Mouse (Mus musculus) kidney, embryonic 14.5 days (tissue): ENCODE measurements around the gene Clybl. TPM values are rescaled to one million over a fixed set of nuclear protein-coding genes. Genes with fewer than 3 reads are reported as not detected.

Source experiments
- ATAC-seq: fragments of 200-750 bp; cut with Nextera tagmentation; 2 replicates; pipeline ENCODE4 v1.8.0; 2017; ENCODE audit warnings: moderate number of reproducible peaks, mild to moderate bottlenecking, moderate TSS enrichment, moderate library complexity; ENCODE audit not compliant: low FRiP score, low TSS enrichment
- H3K27ac ChIP-seq: fragments of 300-500 bp; sonication (generic); 2 replicates; pipeline ENCODE4 v1.5.1; 2014; ENCODE audit warnings: low read depth, mild to moderate bottlenecking, low read length, moderate library complexity, mixed read lengths
- H3K27me3 ChIP-seq: fragments of 300-500 bp; sonication (generic); 2 replicates; pipeline ENCODE4 v1.6.1; 2014; ENCODE audit warnings: mild to moderate bottlenecking, low read length; ENCODE audit not compliant: control insufficient read depth, insufficient read depth
- H3K36me3 ChIP-seq: fragments of 300-500 bp; sonication (generic); 2 replicates; pipeline ENCODE4 v1.6.1; 2014; ENCODE audit warnings: low read length, mixed read lengths; ENCODE audit not compliant: control insufficient read depth, insufficient read depth
- H3K4me1 ChIP-seq: fragments of 300-500 bp; sonication (generic); 2 replicates; pipeline ENCODE4 v1.6.1; 2014; ENCODE audit warnings: low read length, mixed read lengths; ENCODE audit not compliant: control insufficient read depth, insufficient read depth
- H3K4me2 ChIP-seq: fragments of 300-500 bp; sonication (generic); replicated peaks from 2 replicates; pipeline ENCODE4 v1.6.1; 2014; ENCODE audit warnings: low read depth, mild to moderate bottlenecking, low read length
- H3K4me3 ChIP-seq: fragments of 300-500 bp; sonication (generic); 2 replicates; pipeline ENCODE4 v1.5.1; 2014; ENCODE audit warnings: mild to moderate bottlenecking, low read length
- H3K9ac ChIP-seq: fragments of 300-500 bp; sonication (generic); 2 replicates; pipeline ENCODE4 v1.6.1; 2014; ENCODE audit warnings: low read depth, mild to moderate bottlenecking, low read length, moderate library complexity
- H3K9me3 ChIP-seq: fragments of 300-500 bp; sonication (generic); 2 replicates; pipeline ENCODE4 v1.6.1; 2016; ENCODE audit warnings: low read length; ENCODE audit not compliant: control insufficient read depth
- WGBS: fragments of 180-500 bp; shearing (Covaris S2); extraction: QIAGEN DNeasy Blood & Tissue Kit; methylation state at CpG from one replicate; pipeline ENCODE4 v1.1.7; 2014; 5-methylcytosine and 5-hydroxymethylcytosine counted together
- polyA plus RNA-seq: library from polyadenylated mRNA; unstranded; fragments of >200 nt; fragmentation: Nextera tagmentation; extraction: Ambion mirVana; gene quantifications from 2 replicates; pipeline ENCODE4 v1.2.1, GENCODE M21; 2014

The Clybl gene
- polyA plus RNA-seq, 1 experiment from 2014 or later, result 30.3 TPM

DNA sequence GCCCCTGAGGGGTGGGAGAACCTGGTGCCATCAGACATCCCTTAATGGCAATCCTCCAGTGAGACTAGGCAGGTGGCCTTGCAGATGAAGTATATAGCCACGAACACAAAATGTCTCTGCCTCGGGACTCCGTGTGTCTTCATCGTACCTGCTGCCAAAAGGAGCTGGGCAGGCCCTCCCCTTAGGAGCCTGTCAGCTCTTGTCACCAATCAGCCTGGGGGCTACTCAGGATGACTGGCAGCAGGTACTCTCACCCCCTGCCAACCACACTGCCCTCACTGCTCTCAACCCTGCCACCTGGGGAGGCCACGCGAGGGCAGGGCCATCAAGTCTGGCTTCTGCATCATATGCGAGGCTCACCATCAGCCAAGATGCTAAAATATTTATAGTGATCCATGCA is 166.6 kb downstream of the Clybl start:
- ATAC-seq, result no peak
- Histone ChIP-seq H3K36me3 (no peaks in the 10 kb centered on the region), H3K4me2 (no peak overlapping the region), H3K9me3 (no peaks in the 10 kb centered on the region), H3K9ac (no peak overlapping the region), H3K27ac (no peak overlapping the region), H3K4me1 (no peaks in the 10 kb centered on the region), H3K27me3 (no peaks in the 10 kb centered on the region), H3K4me3 (no peak overlapping the region)
- 87% methylated on average over 7 of the region's 7 CpGs for WGBS

DNA sequence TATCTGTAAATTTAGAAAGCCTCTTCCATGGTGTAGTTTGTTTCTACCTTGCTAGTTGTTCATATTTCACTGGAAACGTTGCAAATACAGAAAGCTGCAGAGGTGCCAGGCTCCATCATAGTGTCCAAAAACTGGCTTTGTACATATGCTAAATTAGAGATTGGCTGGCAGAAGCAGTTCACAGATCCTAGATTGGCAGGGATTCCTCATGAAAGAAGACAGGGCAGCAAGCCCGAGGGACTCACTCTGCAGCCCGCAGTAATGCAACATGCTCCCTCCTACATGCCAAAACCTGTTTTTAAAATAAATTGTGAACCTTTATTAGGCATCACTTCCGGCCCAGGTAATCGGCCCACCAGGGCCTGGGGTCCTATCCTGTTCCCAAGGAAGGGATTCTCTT is 167.8 kb downstream of the Clybl start:
- H3K4me1 ChIP-seq, result no peaks in the 10 kb centered on the region
- WGBS, result 85% methylated on average over 5 of the region's 5 CpGs
- ATAC-seq, result no peak

GRCm38 (mm10) chr14:122349761-122350160 is 168.3 kb downstream of the Clybl start:
- H3K4me3 ChIP-seq, result no peak overlapping the region
- H3K4me1 ChIP-seq, result no peaks in the 10 kb centered on the region
- H3K27ac ChIP-seq, result no peak overlapping the region
- no peaks in the 10 kb centered on the region for H3K36me3 ChIP-seq
- ATAC-seq, result no peak
- H3K27me3 ChIP-seq, result no peaks in the 10 kb centered on the region
- H3K4me2 ChIP-seq, result no peak overlapping the region
- H3K9ac ChIP-seq, result no peak overlapping the region
- H3K9me3 ChIP-seq, result no peaks in the 10 kb centered on the region
- 92% methylated on average over 4 of the region's 4 CpGs for WGBS

More for the DNA sequence above, 167.8 kb downstream of the Clybl start:
- Histone ChIP-seq H3K4me2 (no peak overlapping the region), H3K4me3 (no peak overlapping the region), H3K27ac (no peak overlapping the region), H3K27me3 (no peaks in the 10 kb centered on the region), H3K36me3 (no peaks in the 10 kb centered on the region), H3K9ac (no peak overlapping the region), H3K9me3 (no peaks in the 10 kb centered on the region)

DNA sequence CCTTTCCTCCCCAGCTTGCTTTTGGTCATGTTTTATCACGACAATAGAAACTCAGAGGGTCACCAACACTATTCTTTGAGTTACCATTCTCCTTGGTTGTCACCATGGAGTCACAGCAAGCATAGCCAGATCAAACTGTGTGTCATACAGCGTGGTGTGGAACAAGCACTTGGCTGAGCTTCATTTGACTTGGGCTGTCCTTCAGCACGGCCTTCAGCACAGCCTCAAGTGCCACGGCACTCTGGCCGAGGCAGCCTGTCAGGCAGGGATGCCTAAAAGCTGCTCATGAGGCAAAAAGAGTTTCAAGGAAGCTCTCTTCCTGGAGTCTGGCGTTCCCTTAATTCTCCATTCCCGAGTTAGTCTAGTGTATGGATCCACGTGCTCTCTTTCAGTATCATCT is 169.3 kb downstream of the Clybl start:
- Histone ChIP-seq H3K27me3 (no peaks in the 10 kb centered on the region), H3K36me3 (no peaks in the 10 kb centered on the region), H3K4me3 (no peak overlapping the region), H3K9me3 (no peaks in the 10 kb centered on the region), H3K4me2 (no peak overlapping the region), H3K27ac (no peak overlapping the region), H3K9ac (no peak overlapping the region), H3K4me1 (no peaks in the 10 kb centered on the region)
- WGBS, result 87% methylated on average over 8 of the region's 8 CpGs
- no peak for ATAC-seq

- no peak overlapping the region for H3K27ac ChIP-seq
- H3K9ac ChIP-seq, result no peak overlapping the region
- H3K9me3 ChIP-seq, result no peaks in the 10 kb centered on the region
- no peaks in the 10 kb centered on the region for H3K36me3 ChIP-seq
- 85% methylated on average over 4 of the region's 4 CpGs for WGBS
- no peak overlapping the region for H3K4me3 ChIP-seq
- H3K4me2 ChIP-seq, result no peak overlapping the region
- no peak for ATAC-seq
- H3K27me3 ChIP-seq, result no peaks in the 10 kb centered on the region
- no peaks in the 10 kb centered on the region for H3K4me1 ChIP-seq
Measured at GRCm38 (mm10) chr14:122357316-122357715, 175.8 kb downstream of the Clybl start.

GRCm38 (mm10) chr14:122358592-122358991 is 177.1 kb downstream of the Clybl start:
- no peak overlapping the region for H3K4me3 ChIP-seq
- H3K27me3 ChIP-seq, result no peaks in the 10 kb centered on the region
- 86% methylated on average over 3 of the region's 3 CpGs for WGBS
- 0 out of 2 replicates have a peak, but pooled peaks cover 3% of the 10 kb centered on the region for H3K4me1 ChIP-seq
- no peaks in the 10 kb centered on the region for H3K36me3 ChIP-seq
- no peak overlapping the region for H3K9ac ChIP-seq
- ATAC-seq, result no peak
- no peak overlapping the region for H3K4me2 ChIP-seq
- no peak overlapping the region for H3K27ac ChIP-seq
- no peaks in the 10 kb centered on the region for H3K9me3 ChIP-seq

DNA sequence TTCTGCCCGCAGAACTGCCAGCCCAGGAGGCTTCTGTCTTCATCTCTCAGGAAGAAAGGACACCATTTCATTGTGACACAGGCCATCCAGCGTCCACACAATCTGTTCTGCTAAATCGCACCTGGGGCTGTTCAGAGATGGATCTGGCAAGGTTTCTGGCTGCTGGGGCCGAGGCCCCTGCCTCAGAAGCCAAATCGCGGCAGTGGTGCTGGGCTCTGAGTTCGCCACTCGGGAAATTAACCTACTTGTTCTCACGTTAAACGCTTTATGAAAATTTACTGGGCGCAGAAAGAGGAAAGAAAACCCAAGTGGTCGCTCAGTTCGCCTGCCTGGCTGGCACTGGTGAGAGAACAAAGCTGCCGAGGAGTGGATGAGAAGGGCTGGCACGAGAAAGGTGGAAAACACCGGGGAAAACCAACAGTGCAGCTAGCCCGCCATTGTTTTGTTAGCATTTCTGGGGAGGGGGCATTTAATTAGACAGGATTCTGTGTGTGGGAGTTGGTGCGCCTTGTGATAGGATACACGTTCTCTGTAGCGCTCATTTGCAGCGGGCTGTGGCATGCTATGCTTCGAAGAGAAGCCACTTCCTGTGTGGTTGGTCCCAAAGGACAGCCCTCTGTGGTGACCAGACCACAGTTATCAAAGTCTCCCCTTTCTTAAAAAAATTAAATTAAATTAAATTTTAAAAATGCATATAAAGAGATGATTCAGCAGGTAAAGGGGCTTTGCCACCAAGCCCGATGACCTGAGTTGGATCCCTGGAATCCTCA is 177.8 kb downstream of the Clybl start:
- Histone ChIP-seq H3K4me2 (no peak overlapping the region), H3K4me3 (no peak overlapping the region), H3K4me1 (0 out of 2 replicates have a peak, but pooled peaks cover 3% of the 10 kb centered on the region), H3K9me3 (no peaks in the 10 kb centered on the region), H3K36me3 (no peaks in the 10 kb centered on the region), H3K27ac (no peak overlapping the region), H3K27me3 (no peaks in the 10 kb centered on the region), H3K9ac (no peak overlapping the region)
- 79% methylated on average over 23 of the region's 23 CpGs for WGBS
- no peak for ATAC-seq

DNA sequence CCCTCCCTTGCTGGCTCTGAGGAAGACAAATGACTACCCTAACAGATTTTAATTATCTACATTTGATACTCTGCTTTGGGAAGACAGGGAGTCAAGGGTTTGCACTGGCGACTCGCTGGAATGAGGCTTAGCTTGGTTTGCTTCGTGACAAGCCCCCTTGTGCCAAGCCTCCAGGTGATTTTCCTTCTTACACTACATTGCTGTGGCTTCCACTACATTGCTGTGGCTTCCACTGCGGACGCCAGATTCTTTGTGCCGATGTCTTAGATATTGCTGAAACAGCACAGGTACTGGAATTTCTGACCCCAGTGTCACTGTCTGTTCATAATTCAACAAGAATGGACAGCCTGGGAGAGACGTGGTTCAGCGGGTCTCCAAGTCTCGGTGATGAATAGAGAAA is 180.3 kb downstream of the Clybl start:
- Histone ChIP-seq H3K27ac (no peak overlapping the region), H3K4me3 (no peak overlapping the region), H3K27me3 (no peaks in the 10 kb centered on the region), H3K9ac (no peak overlapping the region), H3K4me2 (no peak overlapping the region), H3K36me3 (no peaks in the 10 kb centered on the region), H3K9me3 (no peaks in the 10 kb centered on the region), H3K4me1 (0 out of 2 replicates have a peak, but pooled peaks cover 3% of the 10 kb centered on the region)
- ATAC-seq, result no peak
- WGBS, result 44% methylated on average over 9 of the region's 9 CpGs

- ATAC-seq, result 0 out of 2 replicates have a peak, but pooled peaks have one; percentile 43
- Histone ChIP-seq H3K9me3 (no peaks in the 10 kb centered on the region), H3K4me3 (no peak overlapping the region), H3K4me2 (0 out of 2 replicates have a peak overlapping the region, but pooled peaks have one; percentile 5), H3K27me3 (no peaks in the 10 kb centered on the region), H3K9ac (no peak overlapping the region), H3K4me1 (0 out of 2 replicates have a peak, but pooled peaks cover 3% of the 10 kb centered on the region), H3K27ac (no peak overlapping the region), H3K36me3 (no peaks in the 10 kb centered on the region)
- WGBS, result 10% methylated on average over 6 of the region's 6 CpGs
Measured at GRCm38 (mm10) chr14:122363156-122363555, 181.7 kb downstream of the Clybl start.
